Mouse (Mus musculus): ENCODE data around the gene Reep3.

DNA sequence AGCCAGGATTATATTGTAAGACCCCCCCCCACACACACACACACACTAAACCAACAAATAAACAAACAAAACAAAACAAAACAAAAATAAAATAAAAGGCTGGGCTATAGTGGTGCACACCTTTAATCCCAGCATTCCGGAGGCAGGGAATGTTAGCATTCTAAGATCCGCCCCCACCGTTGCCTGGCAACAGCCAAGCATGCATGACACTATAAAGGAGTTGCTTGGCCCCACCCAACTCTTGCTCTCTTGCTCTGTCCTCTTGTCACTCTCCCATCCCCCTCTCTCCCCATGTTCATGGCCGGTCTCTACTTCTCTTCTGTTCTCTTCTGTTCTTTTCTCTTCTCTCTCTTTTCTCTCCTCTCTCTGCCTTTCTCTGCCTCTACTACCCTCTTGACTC, 128.2 kb downstream of the Reep3 start:
- no peak for TF ChIP-seq CTCF (IDR thresholded peaks at IDR 0.05; ENCODE audit: control insufficient read depth, insufficient read depth, insufficient read length)
- no peak for TF ChIP-seq MAX (IDR thresholded peaks at IDR 0.05)
- TF ChIP-seq CEBPB (IDR thresholded peaks at IDR 0.05; ENCODE audit: low read depth), result no peak
